Mouse (Mus musculus) left cerebral cortex, adult 2 months (tissue): ENCODE measurements at regions not wholly inside any gene's neighbourhood (a gene's known extent, or its start where the extent isn't known, plus 50 kb on each side); places are given as distances from the start of the nearest gene placed in this dataset.

Experiments
- DNase-seq, 2 experiments: peaks; one replicate each; pipeline ENCODE4 v3.0.0; 2021 to 2022; ENCODE audit warnings: low spot score in 2 of 2, mixed read lengths in 1 of 2; ENCODE audit errors: extremely low spot score in 1 of 2
- H3K27ac ChIP-seq: fragments of 200-600 bp; 2 replicates; pipeline ENCODE4 v1.8.1; 2022
- H3K4me3 ChIP-seq: fragments of 200-600 bp; 2 replicates; pipeline ENCODE4 v1.8.1; 2022
- CTCF ChIP-seq: fragments of 200-600 bp; IDR thresholded peaks from 2 replicates; pipeline ENCODE4 v1.8.1; 2022; ENCODE audit warnings: antibody characterized with exemption, mild to moderate bottlenecking, moderate library complexity
- intact Hi-C: fragments of 180-260 bp; cut with DNase I; formaldehyde crosslinking; loops from one replicate; pipeline ENCODE4 v1.15.1; 2025

GRCm38 (mm10) chr10:19091949-19092348, 76.5 kb upstream of the Tnfaip3 start:
- intact Hi-C loops: no loop called here
- Histone ChIP-seq H3K27ac (no peak overlapping the region), H3K4me3 (no peak overlapping the region)
- no peak for TF ChIP-seq CTCF
- no peak for DNase-seq

GRCm38 (mm10) chr10:19091110-19091509, 75.7 kb upstream of the Tnfaip3 start:
- H3K27ac ChIP-seq: no peak overlapping the region
- no peak for DNase-seq
- H3K4me3 ChIP-seq: no peak overlapping the region
- TF ChIP-seq CTCF: no peak
- intact Hi-C loops: no loop called here

GRCm38 (mm10) chr10:19086995-19087394, 71.5 kb upstream of the Tnfaip3 start:
- TF ChIP-seq CTCF: no peak
- Histone ChIP-seq H3K27ac (no peak overlapping the region), H3K4me3 (no peak overlapping the region)
- intact Hi-C loops: no loop called here
- DNase-seq: no peak

- TF ChIP-seq CTCF: no peak
- intact Hi-C loops: no loop called here
- H3K27ac ChIP-seq: no peak overlapping the region
- DNase-seq: no peak
- no peak overlapping the region for H3K4me3 ChIP-seq
Measured at GRCm38 (mm10) chr10:19082136-19082535, 66.7 kb upstream of the Tnfaip3 start.

- intact Hi-C loops: no loop called here
- Histone ChIP-seq H3K27ac (no peak overlapping the region), H3K4me3 (no peak overlapping the region)
- TF ChIP-seq CTCF: no peak
- DNase-seq: no peak
Measured at GRCm38 (mm10) chr10:19078047-19078446, 62.6 kb upstream of the Tnfaip3 start.

GRCm38 (mm10) chr10:19068377-19068776, 52.9 kb upstream of the Tnfaip3 start:
- DNase-seq: no peak
- intact Hi-C loops: no loop called here
- H3K4me3 ChIP-seq: no peak overlapping the region
- H3K27ac ChIP-seq: no peak overlapping the region
- TF ChIP-seq CTCF: no peak

- H3K27ac ChIP-seq: no peak overlapping the region
- H3K4me3 ChIP-seq: no peak overlapping the region
- TF ChIP-seq CTCF: no peak
- no peak for DNase-seq
- intact Hi-C loops: no loop called here
Measured at GRCm38 (mm10) chr10:19067623-19068022, 52.2 kb upstream of the Tnfaip3 start.

- intact Hi-C loops: no loop called here
- no peak for DNase-seq
Measured at GRCm38 (mm10) chr10:19066821-19067350, 51.4 kb upstream of the Tnfaip3 start.

More at GRCm38 (mm10) chr10:19066821-19067350, 51.4 kb upstream of the Tnfaip3 start:
- H3K27ac ChIP-seq: no peak overlapping the region
- TF ChIP-seq CTCF: no peak
- no peak overlapping the region for H3K4me3 ChIP-seq
